Mouse (Mus musculus): ENCODE results near the gene Rab13. TPM values are rescaled to one million over a fixed set of nuclear protein-coding genes. Genes with fewer than 3 reads are reported as not detected.

Gene Rab13
- polyA plus RNA-seq, 1 experiment, result 2.6 TPM

DNA sequence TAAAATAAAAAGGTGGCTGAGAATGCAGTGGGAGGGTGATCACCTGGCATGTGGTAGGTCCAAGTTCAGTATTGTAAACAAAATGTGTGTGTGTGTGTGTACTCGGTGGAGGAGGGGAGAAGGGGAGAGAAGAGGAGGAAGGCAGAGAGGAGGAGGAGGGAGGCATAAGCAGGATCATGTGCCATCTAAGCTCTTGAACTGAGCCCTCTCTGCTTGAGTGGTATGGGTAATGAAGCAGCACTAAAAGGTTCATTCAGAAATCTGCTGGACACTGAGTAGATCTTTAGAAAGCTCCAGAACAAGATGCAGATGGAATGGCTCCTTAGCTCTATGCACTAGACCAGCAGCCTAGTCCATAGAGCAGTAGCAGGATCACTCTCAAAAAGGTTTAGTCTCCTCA lies 10.6 kb upstream of the Rab13 start:
- TF ChIP-seq POLR2A (IDR thresholded peaks at IDR 0.05; ENCODE audit: low read depth, low read length), result no peak
- TF ChIP-seq CTCF (IDR thresholded peaks at IDR 0.05; ENCODE audit: extremely low read depth, insufficient read depth, insufficient read length, insufficient replicate concordance), result no peak
- DNase-seq (ENCODE audit: low read depth in 1 of 2, low spot score in 2 of 2), result no peak
- Histone ChIP-seq H3K27ac (ENCODE audit: insufficient read depth, low read length) (no peak overlapping the region), H3K4me1 (ENCODE audit: control insufficient read depth, insufficient read depth, insufficient read length) (no peaks in the 10 kb centered on the region), H3K27me3 (ENCODE audit: control insufficient read depth, insufficient read depth, low read length) (no peaks in the 10 kb centered on the region), H3K36me3 (ENCODE audit: control insufficient read depth, insufficient read depth, low read length) (peaks cover 1% of the 10 kb centered on the region; the same call in 1 of the 2 replicates), H3K4me3 (ENCODE audit: extremely low read depth, insufficient read depth, insufficient read length) (no peak overlapping the region)
- WGBS, result 96% methylated on average over 1 of the region's 1 CpGs

DNA sequence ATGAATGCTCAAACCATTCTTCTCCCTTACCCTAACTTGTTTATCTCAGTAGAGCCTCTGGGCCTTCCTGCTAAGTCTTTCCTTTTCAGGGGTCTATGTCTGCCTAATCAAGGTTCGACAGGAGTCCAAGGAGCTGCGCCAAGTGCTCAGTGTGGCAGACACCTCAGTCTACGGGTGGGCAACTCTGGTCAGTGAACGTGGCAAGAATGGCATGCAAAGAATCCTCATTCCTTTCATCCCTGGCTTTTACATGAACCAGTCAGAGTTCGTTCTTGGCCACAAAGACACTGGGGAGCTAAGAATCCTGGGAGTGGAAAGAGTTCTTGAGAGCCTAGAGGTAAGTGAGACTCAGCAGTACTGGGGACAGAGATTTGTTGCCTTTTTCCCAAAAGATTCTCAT lies 9.9 kb upstream of the Rab13 start:
- no peak overlapping the region for H3K4me3 ChIP-seq (ENCODE audit: extremely low read depth, insufficient read depth, insufficient read length)
- TF ChIP-seq POLR2A (IDR thresholded peaks at IDR 0.05; ENCODE audit: low read depth, low read length), result no peak
- TF ChIP-seq CTCF (IDR thresholded peaks at IDR 0.05; ENCODE audit: extremely low read depth, insufficient read depth, insufficient read length, insufficient replicate concordance), result no peak
- H3K27me3 ChIP-seq (ENCODE audit: control insufficient read depth, insufficient read depth, low read length), result no peaks in the 10 kb centered on the region
- no peaks in the 10 kb centered on the region for H3K4me1 ChIP-seq (ENCODE audit: control insufficient read depth, insufficient read depth, insufficient read length)
- WGBS, result 82% methylated on average over 5 of the region's 5 CpGs
- H3K36me3 ChIP-seq (ENCODE audit: control insufficient read depth, insufficient read depth, low read length), result peaks cover 9% of the 10 kb centered on the region
- H3K27ac ChIP-seq (ENCODE audit: insufficient read depth, low read length), result no peak overlapping the region
- no peak for DNase-seq (ENCODE audit: low read depth in 1 of 2, low spot score in 2 of 2)

DNA sequence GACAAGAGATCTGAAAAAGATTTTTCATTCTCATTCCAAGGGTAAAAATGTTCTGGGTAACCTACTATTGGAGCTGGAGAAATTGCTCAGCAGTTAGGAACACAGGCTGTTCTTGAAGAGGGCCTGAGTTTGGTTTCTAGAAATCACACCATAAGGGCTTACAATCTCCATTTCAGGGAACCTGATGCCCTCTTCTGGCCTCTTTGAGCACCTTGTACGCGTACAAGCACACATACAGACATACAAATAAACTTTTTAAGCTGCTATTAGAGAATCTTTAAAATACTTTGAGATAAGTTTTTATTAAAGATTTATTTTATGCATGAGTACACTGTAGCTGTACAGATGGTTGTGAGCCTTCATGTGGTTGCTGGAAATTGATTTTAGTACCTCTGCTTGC lies 8.9 kb upstream of the Rab13 start:
- Histone ChIP-seq H3K27ac (ENCODE audit: insufficient read depth, low read length) (no peak overlapping the region), H3K27me3 (ENCODE audit: control insufficient read depth, insufficient read depth, low read length) (no peaks in the 10 kb centered on the region), H3K36me3 (ENCODE audit: control insufficient read depth, insufficient read depth, low read length) (peaks cover 14% of the 10 kb centered on the region), H3K4me1 (ENCODE audit: control insufficient read depth, insufficient read depth, insufficient read length) (no peaks in the 10 kb centered on the region), H3K4me3 (ENCODE audit: extremely low read depth, insufficient read depth, insufficient read length) (no peak overlapping the region)
- DNase-seq (ENCODE audit: low read depth in 1 of 2, low spot score in 2 of 2), result no peak
- WGBS, result 95% methylated on average over 2 of the region's 2 CpGs
- TF ChIP-seq CTCF (IDR thresholded peaks at IDR 0.05; ENCODE audit: extremely low read depth, insufficient read depth, insufficient read length, insufficient replicate concordance), result no peak

DNA sequence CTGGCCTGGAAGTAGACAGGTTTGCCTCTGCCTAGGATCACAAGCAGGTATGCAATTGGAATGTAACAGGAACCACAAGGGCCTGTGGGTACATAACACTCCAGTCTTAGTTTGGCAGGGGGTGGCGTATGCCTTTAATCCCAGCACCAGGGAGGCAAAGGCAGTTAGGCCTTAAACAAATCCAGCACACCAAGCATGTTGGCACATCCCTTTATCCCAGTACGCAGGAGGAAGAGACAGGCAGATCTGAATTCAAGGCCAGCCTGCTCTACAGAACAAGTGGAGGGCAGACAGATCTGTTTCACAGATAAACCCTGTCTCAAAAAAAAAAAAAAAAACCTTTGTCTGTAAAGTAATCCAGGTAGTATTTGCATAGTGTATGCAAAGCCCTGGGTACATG lies 4.8 kb upstream of the Rab13 start:
- TF ChIP-seq CTCF (IDR thresholded peaks at IDR 0.05; ENCODE audit: extremely low read depth, insufficient read depth, insufficient read length, insufficient replicate concordance) (no peak), POLR2A (IDR thresholded peaks at IDR 0.05; ENCODE audit: low read depth, low read length) (no peak)
- peaks cover 29% of the 10 kb centered on the region for H3K36me3 ChIP-seq (ENCODE audit: control insufficient read depth, insufficient read depth, low read length)
- no peak overlapping the region for H3K27ac ChIP-seq (ENCODE audit: insufficient read depth, low read length)
- no peak for DNase-seq (ENCODE audit: low read depth in 1 of 2, low spot score in 2 of 2)
- peaks cover 12% of the 10 kb centered on the region; the same call in 1 of the 2 replicates for H3K4me1 ChIP-seq (ENCODE audit: control insufficient read depth, insufficient read depth, insufficient read length)
- H3K4me3 ChIP-seq (ENCODE audit: extremely low read depth, insufficient read depth, insufficient read length), result no peak overlapping the region
- no peaks in the 10 kb centered on the region for H3K27me3 ChIP-seq (ENCODE audit: control insufficient read depth, insufficient read depth, low read length)
- 94% methylated on average over 2 of the region's 2 CpGs for WGBS

DNA sequence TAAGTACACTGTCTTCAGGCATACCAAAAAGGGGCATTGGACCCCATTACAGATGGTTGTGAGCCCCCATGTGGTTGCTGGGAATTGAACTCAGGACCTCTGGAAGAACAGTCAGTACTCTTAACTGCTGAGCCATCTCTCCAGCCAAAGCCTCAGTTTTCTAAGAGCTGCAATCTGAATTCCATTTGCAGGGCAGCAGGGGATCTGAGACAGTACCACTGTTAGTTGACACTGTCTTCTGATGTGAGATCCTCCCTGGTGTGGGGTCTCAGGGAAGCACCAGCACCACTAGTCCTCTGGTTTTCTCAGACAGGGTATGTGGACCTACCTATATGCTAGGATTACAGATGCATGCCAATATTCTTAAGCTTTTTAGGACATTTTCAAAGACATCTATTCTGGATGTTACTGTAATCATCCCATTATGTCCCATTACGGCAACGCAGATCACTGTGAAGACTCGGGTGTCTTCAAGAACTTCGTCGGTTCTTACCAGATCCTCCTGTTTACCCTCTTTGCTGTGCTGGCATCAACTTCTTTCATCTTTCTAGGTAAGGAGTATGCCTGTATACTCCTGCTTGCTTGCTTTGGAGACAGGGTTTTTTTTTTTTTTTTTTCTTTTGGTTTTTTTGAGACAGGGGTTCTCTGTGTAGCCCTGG lies 3.5 kb upstream of the Rab13 start:
- no peak for DNase-seq (ENCODE audit: low read depth in 1 of 2, low spot score in 2 of 2)
- peaks cover 29% of the 10 kb centered on the region for H3K36me3 ChIP-seq (ENCODE audit: control insufficient read depth, insufficient read depth, low read length)
- no peak overlapping the region for H3K27ac ChIP-seq (ENCODE audit: insufficient read depth, low read length)
- WGBS, result 92% methylated on average over 5 of the region's 5 CpGs
- H3K4me3 ChIP-seq (ENCODE audit: extremely low read depth, insufficient read depth, insufficient read length), result no peak overlapping the region
- H3K4me1 ChIP-seq (ENCODE audit: control insufficient read depth, insufficient read depth, insufficient read length), result peaks cover 12% of the 10 kb centered on the region; the same call in 1 of the 2 replicates
- TF ChIP-seq POLR2A (IDR thresholded peaks at IDR 0.05; ENCODE audit: low read depth, low read length), result no peak
- no peak for TF ChIP-seq CTCF (IDR thresholded peaks at IDR 0.05; ENCODE audit: extremely low read depth, insufficient read depth, insufficient read length, insufficient replicate concordance)
- H3K27me3 ChIP-seq (ENCODE audit: control insufficient read depth, insufficient read depth, low read length), result no peaks in the 10 kb centered on the region

DNA sequence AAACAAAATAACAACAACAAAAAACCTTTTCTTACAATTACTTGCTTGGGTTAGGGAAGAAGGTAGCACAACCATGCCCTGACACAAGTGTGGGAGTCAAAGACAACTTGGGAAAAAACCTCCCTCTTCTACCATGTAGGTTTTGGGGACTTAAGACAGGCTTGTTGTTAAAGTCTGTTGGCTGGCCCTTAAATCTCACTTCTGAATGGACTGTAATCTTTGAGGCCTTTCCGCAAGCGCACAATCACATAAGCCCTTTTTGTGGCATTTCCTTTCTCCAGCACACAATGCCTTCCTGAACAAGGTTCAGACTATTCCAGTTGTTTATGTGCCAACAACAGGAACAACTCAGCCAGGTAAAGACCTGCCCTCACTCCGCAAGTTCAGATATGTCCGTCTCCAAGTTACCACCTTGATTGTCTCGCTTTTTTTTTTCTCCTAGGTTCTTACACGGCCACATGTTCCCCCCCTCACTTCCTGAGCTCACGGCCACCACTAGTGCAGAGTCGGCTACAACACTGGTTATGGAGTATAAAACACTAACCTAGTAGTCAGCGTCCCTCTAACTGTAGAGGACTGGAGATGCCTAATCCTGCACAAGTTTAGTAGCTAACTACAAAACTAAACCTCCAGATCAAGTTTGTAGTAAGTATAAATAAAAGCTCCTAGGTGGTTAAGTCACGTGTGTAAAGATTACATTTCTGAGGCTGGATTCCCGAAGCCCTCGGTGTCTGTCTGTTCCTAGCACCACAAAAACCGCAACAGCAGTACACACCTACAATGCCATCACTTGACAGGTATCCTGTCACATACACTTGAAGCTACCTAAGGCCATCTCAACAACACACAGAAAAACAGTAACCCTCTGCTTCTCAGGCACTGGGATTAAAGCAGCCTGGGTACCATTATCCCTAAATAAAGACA lies 1.8 kb upstream of the Rab13 start:
- 53% methylated on average over 13 of the region's 13 CpGs for WGBS
- H3K27ac ChIP-seq (ENCODE audit: insufficient read depth, low read length), result no peak overlapping the region
- no peak for DNase-seq (ENCODE audit: low read depth in 1 of 2, low spot score in 2 of 2)
- H3K27me3 ChIP-seq (ENCODE audit: control insufficient read depth, insufficient read depth, low read length), result no peaks in the 10 kb centered on the region
- peak overlapping the region; percentile 24 for H3K4me3 ChIP-seq (ENCODE audit: extremely low read depth, insufficient read depth, insufficient read length)
- no peak for TF ChIP-seq CTCF (IDR thresholded peaks at IDR 0.05; ENCODE audit: extremely low read depth, insufficient read depth, insufficient read length, insufficient replicate concordance)
- no peak for TF ChIP-seq POLR2A (IDR thresholded peaks at IDR 0.05; ENCODE audit: low read depth, low read length)
- H3K36me3 ChIP-seq (ENCODE audit: control insufficient read depth, insufficient read depth, low read length), result peaks cover 29% of the 10 kb centered on the region
- peaks cover 12% of the 10 kb centered on the region; the same call in 1 of the 2 replicates for H3K4me1 ChIP-seq (ENCODE audit: control insufficient read depth, insufficient read depth, insufficient read length)

Data from spleen, adult 2 months (tissue).